Mouse (Mus musculus) megakaryocyte, embryonic 14.5 days (primary cell): ENCODE data around the gene Adcy4.

Experiments used
- FLI1 ChIP-seq: IDR thresholded peaks from 2 replicates; pipeline ENCODE4 v1.6.1; 2012; ENCODE audit warnings: low read length, inconsistent platforms, mixed read lengths
- GATA1 ChIP-seq: IDR thresholded peaks from 3 replicates; pipeline ENCODE4 v1.6.1; 2012; ENCODE audit warnings: mixed read lengths, low read length, inconsistent platforms, borderline replicate concordance

DNA sequence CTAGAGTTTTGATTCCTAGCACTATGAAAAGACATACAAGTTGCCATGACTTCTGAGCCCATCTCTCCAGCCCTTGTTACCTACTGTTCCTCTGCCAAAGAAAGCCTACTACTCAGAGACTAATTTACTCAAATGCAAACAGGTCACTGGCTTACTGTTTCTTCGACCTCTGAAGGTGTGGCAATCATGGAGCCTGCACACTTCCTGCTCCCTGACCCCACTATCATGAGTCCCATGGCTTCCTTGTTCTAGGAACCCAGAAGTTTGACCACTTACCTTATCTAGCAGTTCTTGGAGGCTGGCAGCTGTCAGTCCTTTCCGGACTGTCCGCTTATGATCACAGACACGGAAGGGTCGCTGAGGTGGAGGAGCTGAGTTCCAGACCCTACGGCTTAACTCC lies 26.3 kb downstream of the Adcy4 start:
- TF ChIP-seq GATA1 (no peak), FLI1 (no peak)
